Mouse (Mus musculus): ENCODE results near the gene Actrt2. TPM values are rescaled to one million over a fixed set of nuclear protein-coding genes. Genes with fewer than 3 reads are reported as not detected.

Gene Actrt2
- polyA plus RNA-seq, 1 experiment from 2014 or later = not detected

- WGBS (ENCODE audit: insufficient replicate concordance) = 2% methylated on average over 61 of the region's 73 CpGs
- Histone ChIP-seq H3K4me1 (replicated peaks) (peaks cover 13% of the 10 kb centered on the region), H3K9ac (no peak overlapping the region), H3K4me3 (replicated peaks) (peak overlapping the region; percentile 62), H3K4me2 (peak overlapping the region; percentile 70), H3K36me3 (no peaks in the 10 kb centered on the region), H3K27ac (no peak overlapping the region; the same call in 1 of the 2 replicates), H3K9me3 (replicated peaks) (no peaks in the 10 kb centered on the region), H3K27me3 (peaks cover 100% of the 10 kb centered on the region)
- ATAC-seq (ENCODE audit: low read depth) (no peak), DNase-seq (no peak)
Observed at GRCm38 (mm10) chr4:154637468-154638319, 30.0 kb downstream of the Actrt2 start.

- H3K9me3 ChIP-seq (replicated peaks) = no peaks in the 10 kb centered on the region
- DNase-seq = no peak
- peak; percentile 21; the same call in 1 of the 2 replicates for ATAC-seq (ENCODE audit: low read depth)
- peak within 1 kb of the TSS; percentile 63 for H3K9ac ChIP-seq
- peak within 1 kb of the TSS; percentile 72 for H3K27ac ChIP-seq
- peaks cover 100% of the 10 kb centered on the region for H3K27me3 ChIP-seq
- H3K4me3 ChIP-seq (replicated peaks) = peak within 1 kb of the TSS; percentile 62
- whole genome bisulfite sequencing (ENCODE audit: insufficient replicate concordance) = under 1% methylated on average over 47 of the region's 47 CpGs
- H3K36me3 ChIP-seq = no peaks in the 10 kb centered on the region
- H3K4me2 ChIP-seq = peak within 1 kb of the TSS; percentile 70
- H3K4me1 ChIP-seq (replicated peaks) = peaks cover 13% of the 10 kb centered on the region
Observed at GRCm38 (mm10) chr4:154636721-154637311, 30.9 kb downstream of the Actrt2 start, which contains the start of gene Prdm16. Prdm16 (minus strand) TSS chr4:154636873.

GRCm38 (mm10) chr4:154636053-154636433 lies 31.6 kb downstream of the Actrt2 start:
- Histone ChIP-seq H3K27ac (peak overlapping the region; percentile 72), H3K4me3 (replicated peaks) (peak overlapping the region; percentile 62), H3K36me3 (no peaks in the 10 kb centered on the region), H3K9me3 (replicated peaks) (no peaks in the 10 kb centered on the region), H3K4me2 (peak overlapping the region; percentile 70), H3K4me1 (replicated peaks) (peaks cover 16% of the 10 kb centered on the region), H3K9ac (peak overlapping the region; percentile 63), H3K27me3 (peaks cover 100% of the 10 kb centered on the region)
- no peak for DNase-seq
- under 1% methylated on average over 19 of the region's 30 CpGs for WGBS (ENCODE audit: insufficient replicate concordance)
- peak; percentile 22 for ATAC-seq (ENCODE audit: low read depth)

GRCm38 (mm10) chr4:154635241-154636052 lies 32.2 kb downstream of the Actrt2 start:
- DNase-seq (no peak), ATAC-seq (ENCODE audit: low read depth) (peak; percentile 29; the same call in 1 of the 2 replicates)
- H3K4me1 ChIP-seq (replicated peaks) = peaks cover 20% of the 10 kb centered on the region
- 1% methylated on average over 94 of the region's 94 CpGs for WGBS (ENCODE audit: insufficient replicate concordance)
- peak overlapping the region; percentile 70 for H3K4me2 ChIP-seq
- H3K27ac ChIP-seq = peak overlapping the region; percentile 72
- no peaks in the 10 kb centered on the region for H3K9me3 ChIP-seq (replicated peaks)
- H3K27me3 ChIP-seq = peaks cover 97% of the 10 kb centered on the region
- H3K36me3 ChIP-seq = no peaks in the 10 kb centered on the region
- peak overlapping the region; percentile 63 for H3K9ac ChIP-seq
- H3K4me3 ChIP-seq (replicated peaks) = peak overlapping the region; percentile 62

- Histone ChIP-seq H3K4me3 (replicated peaks) (peak overlapping the region; percentile 62), H3K27ac (no peak overlapping the region), H3K4me2 (peak overlapping the region; percentile 70), H3K9me3 (replicated peaks) (no peaks in the 10 kb centered on the region), H3K9ac (peak overlapping the region; percentile 63), H3K27me3 (peaks cover 95% of the 10 kb centered on the region), H3K36me3 (no peaks in the 10 kb centered on the region), H3K4me1 (replicated peaks) (peaks cover 25% of the 10 kb centered on the region)
- no peak for DNase-seq
- 15% methylated on average over 44 of the region's 44 CpGs for WGBS (ENCODE audit: insufficient replicate concordance)
- ATAC-seq (ENCODE audit: low read depth) = no peak
Observed at GRCm38 (mm10) chr4:154634470-154635240, 33.0 kb downstream of the Actrt2 start.

GRCm38 (mm10) chr4:154634001-154634400 lies 33.7 kb downstream of the Actrt2 start:
- Histone ChIP-seq H3K36me3 (no peaks in the 10 kb centered on the region), H3K27ac (no peak overlapping the region), H3K27me3 (peaks cover 95% of the 10 kb centered on the region), H3K4me3 (replicated peaks) (no peak overlapping the region), H3K9me3 (replicated peaks) (no peaks in the 10 kb centered on the region), H3K4me1 (replicated peaks) (peaks cover 25% of the 10 kb centered on the region), H3K4me2 (peak overlapping the region; percentile 70), H3K9ac (no peak overlapping the region)
- no peak for DNase-seq
- WGBS (ENCODE audit: insufficient replicate concordance) = 30% methylated on average over 3 of the region's 3 CpGs
- no peak for ATAC-seq (ENCODE audit: low read depth)

GRCm38 (mm10) chr4:154632800-154633764 lies 34.6 kb downstream of the Actrt2 start:
- Histone ChIP-seq H3K4me2 (peak overlapping the region; percentile 70), H3K9ac (no peak overlapping the region), H3K9me3 (replicated peaks) (no peaks in the 10 kb centered on the region), H3K4me3 (replicated peaks) (no peak overlapping the region), H3K4me1 (replicated peaks) (peaks cover 26% of the 10 kb centered on the region), H3K27me3 (peaks cover 91% of the 10 kb centered on the region), H3K36me3 (no peaks in the 10 kb centered on the region), H3K27ac (no peak overlapping the region)
- no peak for DNase-seq
- 32% methylated on average over 14 of the region's 14 CpGs for WGBS (ENCODE audit: insufficient replicate concordance)
- ATAC-seq (ENCODE audit: low read depth) = no peak

GRCm38 (mm10) chr4:154630763-154631162 lies 36.9 kb downstream of the Actrt2 start:
- Histone ChIP-seq H3K27ac (no peak overlapping the region), H3K4me3 (replicated peaks) (no peak overlapping the region), H3K27me3 (peaks cover 74% of the 10 kb centered on the region), H3K36me3 (no peaks in the 10 kb centered on the region), H3K4me2 (no peak overlapping the region), H3K4me1 (replicated peaks) (peaks cover 33% of the 10 kb centered on the region), H3K9me3 (replicated peaks) (no peaks in the 10 kb centered on the region), H3K9ac (no peak overlapping the region)
- no peak for DNase-seq
- no peak for ATAC-seq (ENCODE audit: low read depth)
- 29% methylated on average over 3 of the region's 3 CpGs for WGBS (ENCODE audit: insufficient replicate concordance)

GRCm38 (mm10) chr4:154627419-154628142 lies 40.1 kb downstream of the Actrt2 start:
- Histone ChIP-seq H3K9ac (peak overlapping the region; percentile 3; the same call in 1 of the 2 replicates), H3K9me3 (replicated peaks) (no peaks in the 10 kb centered on the region), H3K4me2 (no peak overlapping the region), H3K4me3 (replicated peaks) (no peak overlapping the region), H3K27me3 (peaks cover 42% of the 10 kb centered on the region), H3K27ac (no peak overlapping the region), H3K4me1 (replicated peaks) (peaks cover 22% of the 10 kb centered on the region), H3K36me3 (no peaks in the 10 kb centered on the region)
- 61% methylated on average over 5 of the region's 5 CpGs for WGBS (ENCODE audit: insufficient replicate concordance)
- ATAC-seq (ENCODE audit: low read depth) = 0 out of 2 replicates have a peak, but pooled peaks have one; percentile 21
- no peak for DNase-seq
